Mouse (Mus musculus) adrenal gland, postnatal 36 days (tissue): Measurements from ENCODE around the gene Gm20388. TPM values are rescaled to one million over a fixed set of nuclear protein-coding genes. Genes with fewer than 3 reads are reported as not detected.
A peak's percentile ranks its signal among the peaks of the same experiment; 100 is the strongest.

Experiments
- DNase-seq, 2 experiments: peaks; one replicate each; pipeline ENCODE4 v3.0.0; 2021; ENCODE audit warnings: mixed read lengths in 1 of 2
- total RNA-seq, 2 experiments: library from RNA; stranded (reverse); gene quantifications; 2 replicates each; pipeline ENCODE4 v1.2.3; 2021

The Gm20388 gene
- total RNA-seq, 2 experiments from 2014 or later, result 2.4 to 7.4 TPM

DNA sequence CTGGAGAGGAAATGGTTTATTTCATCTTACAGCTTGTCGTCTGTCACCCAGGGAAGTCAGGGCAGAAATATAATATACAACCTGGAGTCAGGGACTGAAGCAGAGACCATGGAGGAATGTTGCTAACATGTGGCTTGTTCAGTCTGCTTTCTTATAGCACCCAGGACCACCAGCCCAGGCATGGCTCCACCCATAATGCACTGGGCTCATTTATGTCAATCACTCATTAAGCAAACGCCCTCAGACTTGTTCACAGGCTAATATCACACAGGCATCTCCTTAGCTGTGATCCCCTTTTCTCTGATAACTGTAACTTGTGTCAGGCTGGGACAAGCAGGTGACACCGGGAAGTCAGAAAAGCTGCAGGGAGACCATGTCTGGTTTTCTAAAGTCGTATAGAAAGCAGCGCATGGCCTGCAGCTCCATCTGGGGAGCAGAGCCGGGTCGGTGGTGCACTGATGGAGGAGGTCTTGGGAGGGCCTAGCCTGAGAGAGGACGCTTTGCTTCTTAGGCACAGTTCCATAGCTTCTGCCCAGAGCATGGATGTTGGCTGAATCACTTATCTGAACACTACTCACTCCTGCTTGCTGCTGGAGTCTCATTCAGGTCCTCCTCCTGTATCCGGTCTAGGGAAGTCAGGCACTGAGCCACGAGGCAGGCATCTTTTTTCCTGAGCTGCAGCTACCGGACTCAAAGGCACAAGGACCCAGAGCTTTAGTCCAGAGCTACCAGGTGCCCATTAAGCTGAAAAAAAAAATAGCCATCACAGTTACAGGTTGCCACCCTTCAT is 1252.5 kb downstream of the Gm20388 start:
- peak in 1 of 2 experiments; percentile 47 for DNase-seq

DNA sequence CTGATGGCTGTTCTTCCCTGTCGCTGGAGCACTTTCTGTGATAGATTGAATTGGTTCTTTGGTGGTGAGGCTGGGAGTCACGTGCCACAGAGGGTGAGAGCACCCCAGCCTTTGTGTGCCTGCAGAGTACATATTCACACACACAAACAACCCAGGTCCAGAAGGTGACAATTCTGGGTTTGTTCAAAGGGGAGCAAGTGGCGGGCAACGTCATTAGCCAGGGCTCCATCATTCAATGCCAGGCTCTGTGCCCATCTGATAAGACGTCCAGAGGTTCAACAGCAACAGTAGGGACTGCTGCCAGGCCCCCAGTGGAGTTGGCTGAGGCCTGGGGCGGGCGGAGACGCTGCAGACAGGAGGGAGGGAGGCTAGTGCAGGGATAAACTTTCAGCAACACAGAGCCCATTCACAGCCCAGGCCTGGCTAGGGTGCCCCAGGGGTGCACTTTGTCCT is 1253.4 kb downstream of the Gm20388 start:
- DNase-seq, result peak; percentile 81

DNA sequence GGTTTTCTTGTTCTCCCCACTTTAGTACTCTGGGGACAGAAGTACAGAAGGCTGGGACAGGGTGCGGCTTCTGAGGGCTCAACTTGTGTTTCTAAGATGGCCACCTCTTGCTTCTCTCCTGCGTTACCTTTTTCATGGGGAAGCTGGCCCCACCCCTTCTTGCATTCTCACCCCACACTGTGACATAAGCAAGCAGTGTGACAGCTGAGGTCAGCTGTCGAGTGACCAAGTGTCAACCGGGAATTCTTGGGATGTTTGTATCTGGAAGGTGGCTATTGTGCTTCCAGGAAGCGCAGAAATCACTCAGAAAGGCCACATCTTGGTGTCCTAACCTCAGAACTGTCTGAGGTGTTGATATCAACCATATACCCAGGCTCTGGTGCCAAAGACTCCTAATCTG is 1257.4 kb downstream of the Gm20388 start:
- no peak for DNase-seq

DNA sequence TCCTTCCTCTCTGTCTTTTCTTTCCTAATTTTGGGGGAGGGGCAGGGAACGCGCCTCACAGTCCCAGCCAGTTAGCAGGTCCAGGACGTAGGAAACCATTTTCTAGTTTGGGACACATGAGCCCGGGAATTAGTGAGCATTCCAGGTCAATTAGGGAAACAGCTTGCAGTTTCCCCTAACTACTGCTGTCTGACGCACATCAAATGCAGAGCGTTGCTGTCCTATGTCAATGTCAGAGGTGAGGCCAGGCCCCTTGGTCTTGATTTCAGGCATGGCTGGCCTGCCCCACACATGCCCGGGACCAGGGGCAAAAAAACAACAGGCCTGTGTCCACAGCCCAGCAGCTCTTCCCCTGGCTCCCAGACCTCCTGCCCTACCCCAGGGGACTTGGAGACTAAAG is 1259.5 kb downstream of the Gm20388 start:
- no peak for DNase-seq

DNA sequence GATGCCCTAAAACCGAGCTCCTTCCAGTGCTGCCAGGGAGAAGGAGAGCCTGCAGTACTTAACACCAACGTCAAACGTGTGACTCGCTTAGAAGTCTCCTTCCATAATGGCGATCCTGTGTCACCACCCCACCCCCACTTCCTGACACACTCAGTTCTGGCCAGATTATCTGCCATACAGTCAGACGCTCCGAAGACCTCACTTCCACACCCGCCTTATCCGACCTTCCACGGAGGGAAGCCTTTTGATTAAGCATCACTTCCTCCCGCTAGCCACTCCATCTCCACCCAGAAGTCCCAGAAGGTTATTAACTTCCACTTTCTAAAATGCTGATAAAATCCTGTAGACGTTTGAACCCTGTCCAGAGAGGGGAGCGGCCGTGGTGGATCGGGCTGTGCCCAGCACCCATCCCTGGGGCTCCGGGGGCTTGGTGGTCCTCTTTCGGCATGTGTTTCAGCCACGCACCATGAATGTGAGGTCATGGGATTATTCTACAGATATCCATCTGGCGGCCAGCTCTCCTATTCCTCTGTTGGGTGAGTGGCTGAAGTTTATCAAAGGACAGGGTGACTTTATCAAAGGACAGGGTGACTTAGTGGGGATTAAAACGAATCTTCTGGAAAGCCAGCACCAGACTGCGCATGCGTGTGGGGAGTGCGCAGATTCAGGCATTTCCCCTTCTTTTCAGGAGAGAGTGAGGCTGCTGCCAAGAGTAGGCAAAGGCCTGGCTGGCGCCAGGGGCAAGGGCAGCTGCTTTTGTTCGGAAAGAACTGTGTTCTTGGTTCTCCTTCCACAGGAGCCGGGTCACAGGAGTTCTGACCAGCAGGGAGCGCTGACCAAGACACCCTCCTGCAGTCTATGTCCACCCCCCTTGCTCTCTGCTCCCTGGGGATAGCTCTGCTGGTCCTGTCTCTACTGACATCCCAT is 1260.2 kb downstream of the Gm20388 start:
- peak in 1 of 2 experiments; percentile 34 for DNase-seq

DNA sequence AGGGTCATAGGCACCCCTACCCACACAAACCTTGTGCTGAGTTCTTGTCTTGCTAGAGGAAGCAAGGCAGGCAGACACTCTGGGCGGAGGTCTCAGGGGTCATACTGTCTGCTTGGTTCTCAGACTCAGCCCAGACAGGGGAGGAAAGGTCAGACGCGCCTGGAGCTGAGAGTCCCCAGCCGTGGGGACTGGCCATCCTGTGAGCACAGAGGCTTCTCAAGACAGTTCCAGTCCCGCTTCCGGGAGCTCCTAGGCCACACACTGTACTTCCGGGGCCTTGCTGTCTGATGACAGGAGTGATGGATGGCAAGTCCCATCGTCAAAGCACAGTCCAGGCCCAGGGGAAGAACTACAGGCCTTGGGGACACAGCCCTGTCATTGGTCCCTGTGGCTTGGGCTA is 1261.9 kb downstream of the Gm20388 start:
- no peak for DNase-seq

DNA sequence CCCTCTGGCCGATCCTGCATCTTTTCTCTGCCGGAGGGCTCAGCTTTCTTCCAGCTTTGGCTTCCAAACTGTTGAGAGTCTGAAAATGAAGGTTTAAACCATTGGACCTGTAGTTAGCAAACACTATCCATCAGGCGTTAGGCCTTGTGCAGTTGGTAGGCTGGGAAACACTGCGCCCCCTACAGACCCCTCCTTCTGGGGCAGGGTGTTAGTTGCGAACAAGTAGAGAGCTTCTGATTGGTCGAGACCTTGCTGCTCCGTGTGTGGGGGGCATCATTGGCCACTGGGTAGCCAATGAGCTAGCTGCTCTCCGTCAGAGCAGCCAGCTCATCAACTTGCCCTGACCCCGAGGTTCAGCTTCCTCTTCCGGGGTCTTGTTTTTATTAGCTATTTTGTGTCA is 1263.5 kb downstream of the Gm20388 start:
- DNase-seq, result no peak

DNA sequence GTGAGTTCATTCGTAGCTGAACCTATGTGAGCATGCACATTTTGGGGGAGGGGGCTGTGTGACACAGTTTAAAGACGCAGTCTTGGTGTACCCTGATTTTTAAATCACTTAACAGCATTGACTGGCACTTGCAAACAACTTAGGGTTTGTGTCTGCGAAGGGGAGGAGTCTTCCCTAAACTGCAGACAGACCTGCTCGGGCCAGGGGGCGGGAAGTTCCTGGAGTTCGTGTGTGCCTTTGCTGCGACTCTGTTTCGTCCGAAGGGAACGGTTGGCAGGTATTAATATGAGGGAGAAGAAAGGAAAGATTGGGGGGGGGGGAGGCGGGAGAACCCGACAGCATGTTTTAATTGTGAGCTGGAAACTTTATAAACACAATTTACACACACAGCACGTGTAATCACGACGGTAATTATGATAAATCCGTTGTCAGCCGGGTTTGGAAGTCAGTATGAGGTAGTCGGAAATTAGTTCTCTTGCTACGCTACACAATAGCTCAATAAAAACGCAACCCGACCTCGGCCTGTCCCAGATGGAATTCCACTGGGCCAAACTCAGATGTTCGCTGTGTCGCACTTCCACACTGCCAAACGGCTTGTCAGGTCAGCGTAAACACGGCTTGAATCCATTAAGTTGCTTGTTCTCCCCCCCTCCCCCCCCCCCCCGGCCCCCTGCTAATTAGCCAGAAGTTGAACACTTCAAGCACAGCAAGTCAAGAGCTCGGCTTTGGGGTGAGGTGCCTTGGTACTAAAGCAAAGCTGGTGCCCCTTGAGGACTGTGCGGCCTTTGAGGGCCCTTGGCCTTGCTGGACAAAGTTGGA is 1264.3 kb downstream of the Gm20388 start:
- DNase-seq, result no peak

DNA sequence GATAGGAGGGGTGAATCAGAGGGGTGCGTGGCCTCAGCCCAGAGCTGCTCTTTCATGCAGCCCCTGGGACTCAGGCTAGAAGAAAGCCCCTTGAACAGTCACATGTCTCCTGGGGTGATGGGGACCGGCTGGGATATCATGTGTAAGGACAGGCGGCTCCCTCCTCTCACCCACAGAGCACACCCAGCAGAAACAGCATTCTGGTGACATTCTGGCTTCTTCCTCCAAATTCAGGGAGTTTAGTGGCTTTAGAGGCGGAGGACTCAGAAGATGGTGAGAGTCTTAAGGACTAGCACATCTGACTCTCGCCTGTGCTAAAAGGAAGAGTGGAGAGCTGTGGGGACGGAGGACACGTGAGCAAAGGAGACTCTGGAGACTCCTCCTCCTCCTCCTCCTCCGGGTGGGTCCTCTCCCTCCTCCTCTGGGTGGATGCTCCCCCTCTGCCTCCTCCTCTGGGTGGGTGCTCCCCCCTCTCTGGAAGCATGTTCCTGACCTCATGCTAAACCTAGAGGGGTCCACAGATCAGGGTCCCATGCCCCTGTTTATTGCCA is 1265.0 kb downstream of the Gm20388 start:
- DNase-seq, result no peak

DNA sequence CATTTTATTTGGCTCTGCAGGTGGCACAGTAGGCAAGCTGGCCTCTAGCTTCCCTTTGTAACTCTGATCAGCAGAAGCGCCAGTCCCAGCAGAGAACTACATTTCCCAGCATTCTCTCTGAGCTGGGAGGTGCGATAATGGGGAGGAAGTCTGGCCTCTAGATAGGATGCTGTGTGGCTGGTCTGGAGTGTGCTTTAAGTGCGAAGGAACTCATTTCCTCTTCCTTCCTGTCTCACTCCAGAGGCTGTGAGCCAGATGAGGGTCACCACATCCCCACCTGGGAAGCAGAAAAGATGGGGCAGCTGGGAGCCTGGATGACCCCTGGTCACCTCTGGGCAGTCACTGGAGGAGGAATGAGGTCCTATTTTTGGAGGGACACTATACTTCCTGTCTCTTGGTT is 1265.7 kb downstream of the Gm20388 start:
- DNase-seq, result no peak

DNA sequence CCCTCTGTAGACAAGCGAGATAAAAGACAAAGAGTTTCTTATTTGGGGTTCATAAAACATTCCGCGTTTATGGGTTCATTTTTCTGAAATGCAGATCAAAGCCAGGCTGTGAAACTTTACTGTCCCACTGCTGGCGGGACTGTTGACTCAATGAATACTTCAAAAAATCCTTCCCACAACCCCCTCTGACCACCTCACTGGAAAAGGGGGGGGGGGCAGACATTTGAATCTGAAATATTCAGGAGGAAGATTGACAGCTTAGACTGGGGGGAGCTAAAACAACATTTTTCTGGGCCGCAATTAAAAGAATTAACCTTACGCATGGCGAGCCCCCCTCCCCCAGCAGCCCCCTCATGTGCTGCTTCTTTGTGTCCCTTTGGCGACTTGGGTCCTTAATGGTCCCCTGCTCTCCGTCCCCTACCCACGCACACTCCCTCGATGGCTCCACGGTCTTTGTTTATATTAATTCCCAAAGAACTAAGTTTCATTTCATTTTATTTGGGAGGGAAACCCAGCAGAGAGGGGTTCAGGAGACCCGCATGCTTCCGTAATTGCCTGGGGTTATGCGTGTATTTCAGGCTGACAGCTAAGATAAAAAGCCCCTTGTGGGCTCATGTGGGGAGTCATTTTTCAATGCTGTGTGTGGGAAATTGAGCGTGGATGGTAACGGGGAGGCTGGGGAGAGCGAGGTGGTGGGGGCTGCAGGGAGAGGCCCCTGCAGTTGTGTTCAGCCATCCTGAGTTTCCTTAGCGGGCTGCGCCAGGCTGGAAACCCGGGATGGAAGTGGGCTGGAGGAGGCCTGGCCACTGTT is 1270.0 kb downstream of the Gm20388 start:
- no peak for DNase-seq

DNA sequence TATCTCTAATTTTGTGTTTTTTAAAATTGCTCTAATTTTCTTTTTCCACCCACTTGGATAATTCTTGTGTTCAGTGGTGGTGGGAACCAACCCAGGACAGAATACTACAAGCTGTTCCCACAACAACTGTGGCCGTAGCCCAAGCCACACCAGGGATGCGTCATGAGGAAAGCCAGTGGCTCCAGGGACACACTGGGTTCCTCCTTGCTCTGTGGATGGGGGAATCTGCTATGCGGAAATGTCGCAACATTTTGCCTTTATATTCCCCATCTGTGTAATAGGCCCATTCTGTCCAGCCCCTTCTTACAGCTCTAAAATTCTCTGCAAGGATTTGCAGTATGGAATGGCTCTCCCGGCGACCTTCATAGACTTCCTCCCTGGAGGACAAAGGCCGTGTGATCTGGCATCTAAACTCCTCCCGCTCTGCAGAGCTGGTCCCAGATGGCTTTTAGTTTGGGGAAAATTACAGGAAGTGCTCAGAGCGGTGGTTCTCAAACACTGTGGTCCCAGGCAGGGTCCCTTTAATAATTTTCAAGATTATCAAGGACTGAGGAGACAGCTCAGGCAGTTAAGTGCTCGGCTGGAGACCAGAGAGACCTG is 1270.7 kb downstream of the Gm20388 start:
- DNase-seq, result no peak

DNA sequence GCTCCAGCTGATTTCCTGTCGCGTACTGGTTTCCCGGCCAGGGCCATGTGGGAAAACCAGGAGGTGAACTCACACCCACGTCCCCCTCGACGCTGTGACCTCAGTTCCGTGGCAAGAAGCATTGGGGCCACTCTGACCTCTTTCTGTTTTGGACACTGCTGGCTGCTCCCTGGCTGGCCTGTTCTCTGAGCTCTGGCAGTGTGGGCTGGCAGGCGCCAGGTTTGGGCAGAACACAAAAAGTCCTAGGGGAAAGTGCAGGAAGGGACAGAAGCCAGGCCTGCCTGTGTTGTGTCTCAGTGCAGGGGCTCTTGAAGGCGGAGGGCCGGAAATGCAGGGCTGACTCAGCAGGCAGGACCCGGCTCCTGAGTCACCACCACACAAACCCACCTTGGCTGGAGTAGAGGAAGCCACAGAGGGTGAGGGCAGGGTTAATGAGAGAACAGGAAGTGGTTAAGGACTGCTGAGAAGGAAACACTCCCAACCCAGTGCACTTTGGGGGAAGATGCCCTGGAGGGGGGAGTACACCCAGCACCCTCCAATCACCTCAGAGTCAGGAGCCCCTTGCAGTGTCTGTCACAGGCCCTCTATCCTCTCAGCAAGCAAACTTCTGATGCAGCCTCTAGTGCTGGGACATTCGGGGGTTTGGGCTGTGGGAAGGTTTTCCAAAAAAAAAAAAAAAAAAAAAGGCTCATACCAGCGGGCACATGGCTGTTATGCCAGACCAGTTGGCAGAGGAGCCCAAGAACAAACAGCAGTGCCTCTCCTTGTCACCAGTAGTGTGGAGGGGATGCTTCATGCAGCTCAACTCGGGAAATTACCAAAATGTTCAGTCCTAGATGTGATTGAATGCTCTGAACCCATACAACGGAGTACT is 1277.1 kb downstream of the Gm20388 start:
- peak; percentile 51 to 62 for DNase-seq

DNA sequence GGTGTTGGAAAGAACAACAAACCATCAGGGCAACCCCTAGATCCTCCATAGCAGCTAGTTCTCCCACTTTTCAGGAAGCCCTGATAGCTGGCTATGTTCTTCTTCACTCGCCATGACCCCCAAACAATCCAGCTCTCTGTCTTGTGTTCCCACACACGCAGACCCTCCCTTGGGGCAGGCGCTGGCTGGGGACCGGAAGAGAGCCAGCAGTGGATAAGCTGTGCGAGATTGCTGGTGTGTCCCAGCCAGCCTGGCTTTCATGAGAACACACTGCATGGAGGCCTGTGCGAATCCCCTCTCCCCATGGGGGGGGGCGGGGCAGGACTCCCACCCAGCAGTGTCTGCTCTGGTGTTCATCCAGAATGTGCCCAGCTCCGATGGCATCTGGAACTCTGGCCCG is 1278.4 kb downstream of the Gm20388 start:
- DNase-seq, result no peak

DNA sequence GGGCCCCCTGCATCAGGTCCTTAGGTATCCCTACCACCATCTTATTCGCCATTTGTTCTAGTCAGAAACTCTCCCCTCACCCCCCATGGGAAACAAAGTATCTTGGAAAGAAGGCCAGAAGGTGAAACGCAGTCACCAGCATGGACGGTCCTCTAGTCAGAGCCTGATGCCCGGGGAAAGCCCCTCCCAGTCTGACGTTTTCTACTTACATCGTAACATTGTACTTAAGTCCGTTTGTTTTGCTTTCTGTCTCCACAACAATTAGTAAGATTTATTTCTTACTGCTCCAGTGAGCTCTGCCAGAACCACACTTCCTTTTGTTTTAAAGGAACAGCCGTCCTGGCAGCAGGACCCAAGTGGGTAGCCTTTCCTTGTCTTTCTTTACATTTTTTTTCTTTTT is 1281.8 kb downstream of the Gm20388 start:
- DNase-seq, result peak in 1 of 2 experiments; percentile 14

DNA sequence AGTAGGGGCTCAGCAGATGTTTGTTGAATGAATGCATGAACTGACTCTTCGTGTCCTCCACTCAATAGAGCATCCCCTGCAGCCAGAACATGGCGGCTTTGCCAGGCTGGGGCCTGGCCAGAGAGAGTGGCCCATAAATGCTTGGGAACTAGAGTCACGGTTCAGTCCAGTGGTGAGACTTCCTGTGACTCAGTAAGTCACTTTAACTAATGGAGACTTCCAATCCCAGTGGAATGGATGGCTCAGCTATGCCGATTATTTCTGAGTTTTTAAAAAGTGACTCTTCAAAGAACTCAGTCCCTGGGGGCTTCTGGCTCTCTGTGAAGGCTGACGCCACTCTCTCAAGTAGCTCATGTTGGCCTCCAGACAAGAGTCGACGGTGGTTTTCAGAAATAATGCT is 1285.3 kb downstream of the Gm20388 start:
- no peak for DNase-seq

DNA sequence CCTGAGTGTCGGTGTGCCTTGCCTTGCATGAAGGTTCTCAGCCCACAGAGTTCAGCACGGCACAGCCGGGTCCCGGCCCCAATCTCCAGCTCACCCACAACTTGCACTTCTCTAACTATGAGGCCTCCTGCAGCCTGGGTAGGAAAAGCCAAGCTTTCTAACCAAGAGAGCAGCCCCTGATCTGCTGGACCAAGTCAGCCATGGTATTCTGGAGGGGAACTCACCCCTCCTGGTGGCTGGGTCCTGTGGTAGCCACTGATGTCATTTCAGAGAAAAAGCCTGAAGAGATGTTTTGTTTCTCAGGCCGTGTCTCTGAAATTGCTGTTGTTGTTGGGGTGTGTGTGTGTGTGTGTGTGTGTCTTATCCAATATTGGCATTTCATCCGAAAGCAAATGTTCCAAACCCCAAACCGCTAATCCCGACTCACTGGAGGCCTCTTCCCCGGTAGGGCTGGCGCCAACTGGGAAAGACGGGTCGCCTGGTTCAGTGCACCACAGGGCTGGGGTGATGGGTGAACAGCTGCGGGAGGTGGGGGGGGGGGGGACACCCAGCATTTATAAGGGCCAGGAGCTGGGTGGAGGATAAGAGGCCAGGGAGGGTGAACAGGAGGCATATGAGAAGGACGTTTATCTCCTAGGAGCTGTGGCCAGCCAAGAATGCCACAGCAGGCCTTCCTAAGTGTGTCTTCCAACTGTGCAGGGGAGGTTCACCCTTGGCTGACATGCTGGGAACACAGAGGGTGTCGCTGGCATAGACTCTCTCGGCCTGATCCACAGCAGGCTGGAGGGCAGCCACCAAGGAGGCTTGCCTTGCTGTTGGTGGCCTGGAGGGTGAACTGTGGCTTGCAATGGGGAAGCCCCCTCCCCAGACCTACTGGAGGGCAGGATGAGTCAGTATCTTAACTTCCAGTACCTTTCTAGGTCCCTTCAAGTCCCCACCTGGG is 1286.4 kb downstream of the Gm20388 start:
- no peak for DNase-seq

DNA sequence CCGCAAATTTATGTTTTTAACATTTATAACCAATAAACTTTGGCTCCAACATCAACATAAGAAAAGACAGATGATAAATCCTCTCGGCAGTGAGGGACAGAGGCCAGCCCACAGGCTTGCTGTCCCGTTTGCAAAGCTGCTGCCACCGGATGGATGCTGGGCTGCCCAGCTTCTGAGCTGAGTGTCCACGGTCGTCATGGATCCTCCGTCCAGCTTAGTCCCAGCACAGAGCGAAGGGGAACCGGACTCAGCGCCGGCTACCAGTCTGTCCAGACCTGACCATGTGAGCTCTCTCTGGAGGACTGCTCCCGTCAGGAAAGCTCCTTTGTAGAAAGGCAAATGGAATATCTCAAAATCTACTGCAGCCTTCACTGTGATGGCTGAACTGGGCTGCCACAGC is 1289.4 kb downstream of the Gm20388 start:
- no peak for DNase-seq
